Mouse (Mus musculus) liver, adult (tissue): ENCODE results near the gene Ubald2.
A peak's percentile ranks its signal among the peaks of the same experiment; 100 is the strongest.

Experiments
- GATA4 ChIP-seq: IDR thresholded peaks from 2 replicates; pipeline ENCODE4 v1.6.1; 2014; ENCODE audit warnings: mild to moderate bottlenecking, low read length; ENCODE audit not compliant: insufficient replicate concordance

Ubald2 gene

DNA sequence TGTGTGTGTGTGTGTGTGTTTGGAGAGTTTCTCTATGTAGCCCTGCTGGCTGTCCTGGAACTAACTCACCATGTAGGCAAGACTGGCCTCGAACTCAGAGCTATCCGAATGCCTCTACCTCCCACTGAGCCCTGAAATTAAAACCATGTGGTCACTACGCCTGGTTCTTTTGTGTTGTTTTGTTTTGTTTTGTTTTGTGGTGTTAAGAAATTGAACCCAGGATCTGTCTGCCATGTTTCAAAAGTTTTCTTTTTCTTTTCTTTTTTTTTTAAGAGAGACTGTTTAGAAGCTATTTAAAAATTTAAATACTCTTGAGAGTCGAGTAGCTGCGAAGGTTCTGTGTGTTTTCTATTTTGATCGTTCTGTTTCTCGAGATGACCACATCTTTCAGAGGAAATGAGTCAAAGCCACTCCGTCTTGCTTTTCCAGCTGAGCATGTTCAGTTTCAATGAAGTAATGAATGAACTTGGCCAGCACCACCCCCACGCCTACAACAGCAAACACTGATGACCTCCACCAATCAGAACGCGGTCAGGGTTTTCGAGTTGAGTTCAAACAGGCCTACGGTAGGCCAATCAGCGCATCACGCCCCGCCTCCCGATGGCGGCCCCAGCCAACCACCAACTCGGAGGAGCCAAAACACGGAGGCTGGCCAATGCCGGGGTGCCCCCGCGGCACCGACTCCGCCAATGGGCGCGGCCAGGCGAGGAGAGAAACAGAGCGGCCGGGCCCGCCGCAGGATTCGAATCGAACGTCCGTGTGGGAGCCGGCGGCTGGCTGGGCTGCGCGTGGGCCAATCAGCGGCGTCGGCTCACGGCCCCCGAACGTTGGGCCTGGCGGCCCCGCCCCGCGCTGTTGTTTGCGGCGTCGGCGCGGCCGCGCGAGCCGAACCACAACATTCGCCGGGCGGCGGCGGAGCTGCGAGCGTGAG is at the start of gene Ubald2:
Gene Ubald2 (plus strand): TSS at position 739 of the 931 bp plus-strand sequence.
- no peak for TF ChIP-seq GATA4

DNA sequence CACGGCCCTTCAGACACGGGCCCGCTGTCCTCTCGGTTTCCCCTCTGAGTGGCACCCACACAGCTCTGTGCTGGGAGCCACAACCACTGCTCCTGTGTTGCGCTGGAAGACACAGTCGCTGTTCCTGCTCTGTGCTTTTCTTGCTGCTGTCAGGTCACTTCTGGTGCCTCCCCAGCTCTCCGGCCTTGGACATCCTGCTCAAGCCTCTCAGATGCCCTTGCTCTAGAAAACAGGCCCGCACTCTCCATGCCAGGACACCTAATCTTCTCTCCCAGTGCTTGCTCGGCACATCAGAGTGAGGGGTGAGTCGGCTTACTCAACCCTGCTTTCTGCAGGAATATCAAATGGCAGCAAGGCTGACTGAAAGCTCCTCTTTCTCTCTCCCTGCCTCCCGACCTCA is 49.7 kb upstream of the Ubald2 start:
- no peak for TF ChIP-seq GATA4

DNA sequence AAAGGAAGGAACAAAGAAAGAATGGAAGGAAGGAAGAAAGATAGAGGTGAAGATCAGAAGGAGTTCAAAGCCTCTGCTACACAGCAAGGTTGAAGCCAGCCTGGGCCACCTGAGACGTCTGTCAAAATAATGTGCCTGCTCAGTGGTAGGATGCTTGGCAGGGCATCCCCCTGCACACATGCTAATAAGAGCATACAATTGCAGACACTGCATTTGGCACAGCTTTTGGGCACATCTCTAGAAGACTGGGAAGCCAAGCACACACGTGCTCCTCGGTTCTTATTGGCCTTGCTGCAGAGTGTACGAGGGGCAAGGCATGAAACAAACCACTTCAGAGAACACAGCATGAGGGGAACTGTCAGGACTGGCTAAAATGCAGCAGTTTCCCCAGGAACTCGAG is 47.9 kb upstream of the Ubald2 start:
- TF ChIP-seq GATA4 = no peak

GRCm38 (mm10) chr11:116387086-116388071 is 46.5 kb upstream of the Ubald2 start:
- TF ChIP-seq GATA4 = no peak

DNA sequence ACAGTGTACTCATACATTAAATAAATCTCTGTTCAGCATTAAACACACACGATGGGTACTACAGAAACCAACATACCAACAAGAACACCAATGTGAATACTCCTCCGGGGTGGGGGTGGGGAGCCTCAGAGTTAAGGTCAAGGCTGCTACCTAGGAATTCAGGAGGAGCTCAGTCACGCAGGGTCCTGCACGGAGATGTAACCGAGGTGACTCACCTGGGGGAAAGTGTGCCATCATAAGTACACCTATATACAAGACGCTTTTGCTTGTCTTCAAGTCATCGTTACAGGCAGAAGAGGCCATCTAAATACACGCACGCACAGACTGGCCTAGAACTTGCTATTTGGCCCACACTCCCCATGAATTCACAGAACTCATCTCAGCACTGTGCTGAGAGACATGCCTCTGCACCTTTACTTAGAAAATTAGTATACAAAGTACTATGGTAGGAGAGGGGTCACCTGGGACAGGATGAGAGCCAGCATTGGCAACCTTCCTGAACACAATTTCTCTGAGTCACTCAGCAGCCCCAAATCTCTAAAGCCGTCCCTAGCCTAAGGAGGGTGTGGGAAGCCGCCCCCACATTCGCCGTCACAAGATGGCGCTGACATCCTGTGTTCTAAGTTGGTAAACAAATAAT is 44.9 kb upstream of the Ubald2 start:
- TF ChIP-seq GATA4 = no peak

DNA sequence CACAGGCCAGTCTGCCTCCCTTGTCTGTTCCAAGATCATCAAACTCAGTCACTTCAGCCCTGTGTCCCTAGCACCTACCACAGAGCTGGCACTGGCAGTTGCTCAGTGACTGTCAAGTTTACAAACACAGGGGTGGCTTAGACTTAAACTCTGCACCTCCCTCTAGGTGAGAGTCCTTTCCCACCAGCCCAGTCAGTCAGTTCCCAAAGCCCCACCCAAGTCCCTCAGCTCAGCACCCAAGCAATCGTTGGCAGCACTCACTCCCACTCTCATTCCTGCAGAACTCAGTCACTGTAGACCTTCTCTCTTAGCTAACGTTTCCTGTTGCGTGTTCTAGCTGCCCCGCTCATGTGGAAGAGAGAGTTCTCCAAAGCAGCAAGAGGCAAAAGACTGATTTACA is 39.1 kb upstream of the Ubald2 start:
- no peak for TF ChIP-seq GATA4

DNA sequence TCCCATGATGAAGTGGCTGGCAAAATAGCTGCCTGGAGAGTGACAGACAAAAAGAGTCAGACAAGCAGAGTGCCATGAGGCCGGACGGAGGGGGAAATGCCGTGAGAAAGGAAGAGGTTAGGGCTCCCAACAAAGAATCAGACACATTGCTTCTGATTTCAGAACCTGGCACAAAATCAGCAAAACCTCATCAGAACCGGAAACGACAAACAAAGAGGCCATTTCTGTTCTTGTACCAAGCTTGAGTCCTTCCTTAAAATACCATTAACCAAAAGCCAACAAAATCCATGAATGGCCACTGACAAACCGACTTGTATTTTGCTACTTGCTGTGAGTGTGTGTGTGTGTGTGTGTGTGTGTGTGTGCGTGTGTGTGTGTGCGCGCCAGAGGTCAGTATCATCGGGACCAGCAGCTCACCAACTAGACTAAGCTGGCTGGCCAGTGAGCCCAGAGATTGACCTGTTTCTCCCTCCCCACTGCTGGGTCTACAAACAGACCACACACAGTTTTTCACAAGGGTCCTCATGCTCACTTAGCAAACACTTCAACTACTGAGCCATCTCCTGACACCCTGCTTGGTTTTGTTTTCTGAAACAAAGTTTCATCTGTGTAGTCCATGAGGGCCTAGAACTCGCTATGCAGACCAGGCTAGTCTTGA is 37.5 kb upstream of the Ubald2 start:
- peak; percentile 17; the same call in 1 of the 2 replicates for TF ChIP-seq GATA4

DNA sequence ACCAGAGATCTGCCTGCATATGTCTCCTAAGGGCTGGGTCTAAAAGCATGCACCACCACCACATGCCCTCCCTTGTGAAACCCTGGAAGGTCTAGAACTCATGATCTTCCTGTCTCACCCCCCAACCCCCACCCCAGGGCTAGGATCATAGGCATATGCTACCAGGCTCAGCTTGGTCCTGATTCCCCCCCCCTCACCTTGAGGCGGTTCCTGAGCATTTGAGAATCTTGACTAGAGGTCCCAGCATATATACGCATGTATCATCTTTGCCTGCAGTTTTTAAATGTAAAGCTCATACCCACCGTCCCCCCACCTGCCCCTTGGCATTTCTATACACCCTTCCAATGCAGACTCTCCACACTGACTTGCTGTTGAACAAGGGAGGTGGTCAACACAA is 37.0 kb upstream of the Ubald2 start:
- no peak for TF ChIP-seq GATA4

DNA sequence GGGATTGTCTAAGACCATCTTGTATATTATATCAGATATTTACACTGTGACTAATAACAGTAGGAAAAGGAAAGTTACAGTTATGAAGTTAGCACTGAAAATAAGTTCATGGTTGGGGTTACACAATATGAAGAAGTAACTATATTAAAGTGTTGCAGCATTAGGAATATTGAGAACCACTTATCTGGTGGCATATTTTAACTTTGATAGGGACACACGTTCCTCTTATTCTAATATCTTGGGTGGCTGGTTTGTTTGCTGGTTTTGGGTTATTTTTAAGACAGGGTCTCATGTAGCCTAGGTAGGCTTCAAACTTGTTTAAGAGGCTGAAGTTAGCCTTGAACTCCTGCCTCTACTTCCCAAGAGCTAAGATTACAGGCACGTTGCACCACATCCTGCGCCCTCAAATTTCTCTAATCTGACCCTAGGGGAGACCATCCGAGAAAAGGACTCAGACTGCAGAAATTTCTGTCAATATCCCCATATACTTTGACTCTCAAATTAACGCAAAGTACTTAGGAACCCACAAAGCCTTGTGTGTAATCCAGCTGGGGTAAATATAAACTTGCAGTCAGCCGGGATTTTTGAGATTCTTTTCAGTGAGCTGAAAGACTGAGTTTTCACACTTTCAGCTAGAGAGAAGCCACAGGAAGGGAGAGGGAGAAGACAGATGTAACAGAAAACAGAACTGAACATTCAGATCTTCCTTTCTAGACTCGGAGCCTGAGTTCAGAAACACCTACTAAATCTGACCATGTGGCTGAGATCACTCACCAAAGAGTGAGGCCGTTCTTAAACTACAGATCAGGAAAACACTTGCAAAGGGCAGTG is 36.2 kb upstream of the Ubald2 start:
- TF ChIP-seq GATA4 = no peak

GRCm38 (mm10) chr11:116398348-116398677 is 35.6 kb upstream of the Ubald2 start:
- no peak for TF ChIP-seq GATA4

DNA sequence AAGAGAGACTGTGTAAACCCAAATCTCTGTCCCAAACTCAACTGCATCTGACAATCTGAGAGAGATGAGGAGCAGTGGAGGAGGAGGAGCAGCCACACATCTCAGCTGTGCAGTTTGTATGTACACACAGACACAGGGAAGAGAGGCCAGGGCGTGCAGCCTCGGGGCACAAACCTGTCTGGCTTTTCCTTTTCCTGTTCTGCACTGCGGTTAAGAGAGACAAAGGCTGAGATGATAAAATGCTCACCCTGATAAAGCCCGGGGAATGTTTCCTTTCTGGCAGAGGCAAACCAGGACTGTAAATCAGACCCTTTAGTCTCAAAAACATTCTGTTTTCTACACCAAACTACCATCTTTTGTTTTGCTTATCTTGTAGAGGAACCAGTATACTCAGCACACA is 33.3 kb upstream of the Ubald2 start:
- peak; percentile 97 for TF ChIP-seq GATA4

- no peak for TF ChIP-seq GATA4
These were observed 28.3 kb upstream of the Ubald2 start for GRCm38 (mm10) chr11:116405601-116406000.

- TF ChIP-seq GATA4 = no peak
These were observed 27.6 kb upstream of the Ubald2 start for GRCm38 (mm10) chr11:116406231-116406728.

DNA sequence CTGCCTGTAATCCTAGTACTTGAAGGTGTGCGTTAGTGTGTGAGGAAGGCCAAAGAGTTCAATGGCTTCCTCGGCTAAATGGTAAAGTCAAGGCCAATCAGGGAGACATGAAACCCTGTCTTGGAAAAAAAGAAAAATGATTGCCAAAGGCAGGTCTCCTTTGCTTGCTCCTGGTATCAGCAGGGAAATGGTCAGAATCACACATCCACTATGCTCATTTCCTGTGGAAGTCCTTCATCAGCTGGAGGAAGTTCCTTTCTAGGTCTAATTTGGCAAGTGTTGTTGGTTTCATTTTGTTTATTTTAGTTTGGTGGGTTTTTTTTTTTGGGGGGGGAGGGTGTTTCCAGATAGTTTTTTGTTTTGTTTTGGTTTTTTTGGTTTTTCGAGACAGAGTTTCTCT is 24.9 kb upstream of the Ubald2 start:
- peak; percentile 91 for TF ChIP-seq GATA4

GRCm38 (mm10) chr11:116411582-116411981 is 22.3 kb upstream of the Ubald2 start:
- no peak for TF ChIP-seq GATA4
